Mouse (Mus musculus): ENCODE measurements around the gene Rtl10.
"Not testable (repeated sequence)": the region's sequence is repeated elsewhere in the genome, so short reads cannot be mapped to it uniquely, and the experiment has no call there.

Rtl10 gene

DNA sequence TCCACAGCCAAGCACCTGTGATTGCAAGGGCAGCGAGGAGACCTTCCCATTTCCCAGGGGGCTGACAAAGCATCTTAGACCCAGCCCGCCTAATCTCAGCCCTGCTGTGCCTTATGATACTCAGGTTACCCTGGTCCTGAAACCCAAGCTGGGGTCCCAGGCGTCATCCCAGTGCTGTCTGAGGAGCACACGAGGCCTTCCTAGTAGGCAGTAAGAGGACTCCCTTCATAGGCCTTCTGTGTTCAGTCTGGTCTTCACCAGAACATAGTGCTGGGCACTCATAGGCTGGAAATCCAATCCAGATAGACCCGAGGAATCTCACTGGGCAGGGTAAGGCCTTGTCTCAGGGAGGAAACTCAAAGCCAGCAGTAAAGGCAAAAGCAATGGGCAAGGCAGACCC lies 14.9 kb upstream of the Rtl10 start:
- DNase-seq (ENCODE audit: low read depth, low spot score) = no peak

- no peak for DNase-seq (ENCODE audit: low read depth, low spot score)
These were observed 14.3 kb upstream of the Rtl10 start for GRCm38 (mm10) chr16:18484386-18484785.

DNA sequence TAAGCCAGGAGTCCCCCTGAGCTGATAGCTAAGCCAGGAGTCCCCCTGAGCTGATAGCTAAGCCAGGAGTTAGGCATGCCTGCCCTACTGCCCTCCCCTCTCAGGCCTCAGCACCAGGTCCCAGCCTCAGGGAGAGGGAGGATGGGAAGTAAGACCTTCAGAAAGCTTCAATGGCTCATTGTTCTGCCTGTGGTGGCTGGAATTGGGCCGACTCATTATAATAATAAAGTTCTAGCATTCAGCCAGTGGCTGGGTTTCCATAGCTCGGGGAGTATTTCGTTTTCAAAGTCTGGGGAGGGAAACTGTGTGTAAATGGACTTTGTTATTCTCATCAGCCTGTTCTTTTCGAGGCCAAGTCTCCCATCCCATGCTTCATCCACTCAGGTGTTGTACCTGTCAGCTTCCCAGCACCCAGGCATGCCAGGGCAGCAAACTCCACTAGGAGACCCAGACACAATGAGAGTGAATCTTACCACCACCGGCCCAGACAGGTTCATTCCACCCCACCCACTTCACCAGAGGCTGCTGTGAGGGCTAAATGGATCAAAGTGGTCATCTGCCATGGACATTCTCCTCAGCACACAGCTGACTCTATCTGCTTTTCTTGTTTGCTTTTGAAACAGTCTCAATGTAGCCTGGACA lies 13.8 kb upstream of the Rtl10 start:
- DNase-seq (ENCODE audit: low read depth, low spot score) = no peak

DNA sequence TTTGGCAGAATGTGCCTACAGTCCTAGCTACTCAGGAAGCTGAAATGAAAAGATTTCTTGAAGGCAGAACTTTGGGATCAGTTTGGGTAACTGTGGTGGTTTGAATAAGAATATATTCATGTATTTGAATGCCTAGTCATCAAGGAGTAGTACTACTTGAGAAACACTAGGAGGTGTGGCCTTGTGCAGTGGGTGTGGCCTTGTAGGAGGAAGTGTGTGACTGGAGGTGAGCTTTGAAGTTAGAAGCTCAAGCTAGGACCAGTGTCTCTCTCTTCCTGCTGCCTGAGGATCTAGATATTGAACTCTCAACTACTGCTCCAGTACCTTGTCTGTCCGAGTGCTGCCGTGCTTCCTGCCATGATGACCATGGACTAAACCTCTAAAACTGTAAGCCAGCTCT lies 12.6 kb upstream of the Rtl10 start:
- no peak for DNase-seq (ENCODE audit: low read depth, low spot score)

DNA sequence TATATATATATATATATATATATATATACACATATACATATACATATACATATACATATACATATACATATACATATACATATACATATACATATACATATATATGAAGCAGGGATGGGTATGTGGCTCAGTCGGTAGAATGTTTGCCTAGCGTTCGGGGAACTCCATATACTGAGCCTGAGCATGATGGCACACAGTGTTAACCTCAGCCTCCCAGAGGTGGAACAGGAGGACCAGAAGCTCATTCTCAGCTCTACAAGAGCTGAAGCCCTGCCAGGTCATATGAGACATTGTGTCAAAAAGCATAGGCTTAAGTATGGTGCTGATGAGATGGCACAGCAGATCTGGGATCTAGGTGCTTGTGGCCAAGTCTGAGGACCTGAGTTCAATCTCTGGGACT lies 8.4 kb upstream of the Rtl10 start:
- DNase-seq (ENCODE audit: low read depth, low spot score) = no peak

- no peak for DNase-seq (ENCODE audit: low read depth, low spot score)
These were observed 7.8 kb upstream of the Rtl10 start for GRCm38 (mm10) chr16:18490894-18491293.

- DNase-seq (ENCODE audit: low read depth, low spot score) = no peak
These were observed 711 bp upstream of the Rtl10 start for GRCm38 (mm10) chr16:18497865-18498515.

DNA sequence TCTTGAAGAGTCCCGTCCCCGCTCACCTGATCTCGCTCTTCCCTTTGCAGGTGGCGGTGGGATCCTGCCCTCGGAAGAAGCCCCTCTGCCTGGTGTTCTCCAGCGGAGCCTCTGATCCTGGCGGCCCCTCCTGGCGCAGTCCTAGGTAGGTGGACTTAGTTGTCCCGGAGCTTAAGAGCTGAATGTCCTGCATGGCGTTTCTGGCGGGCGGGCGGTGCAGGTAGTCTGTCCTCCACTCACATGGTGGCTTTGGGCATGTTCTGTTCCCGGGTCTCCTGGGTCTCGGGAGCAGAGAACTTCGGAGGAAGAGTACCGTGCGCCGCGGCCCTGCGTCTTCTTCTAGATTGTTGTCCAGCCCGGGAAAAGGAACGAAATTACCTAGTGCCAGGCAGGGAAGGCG lies 295 bp downstream of the Rtl10 start:
- DNase-seq (ENCODE audit: low read depth, low spot score) = no peak

GRCm38 (mm10) chr16:18501531-18501930 lies 2.8 kb downstream of the Rtl10 start:
- no peak for DNase-seq (ENCODE audit: low read depth, low spot score)

DNA sequence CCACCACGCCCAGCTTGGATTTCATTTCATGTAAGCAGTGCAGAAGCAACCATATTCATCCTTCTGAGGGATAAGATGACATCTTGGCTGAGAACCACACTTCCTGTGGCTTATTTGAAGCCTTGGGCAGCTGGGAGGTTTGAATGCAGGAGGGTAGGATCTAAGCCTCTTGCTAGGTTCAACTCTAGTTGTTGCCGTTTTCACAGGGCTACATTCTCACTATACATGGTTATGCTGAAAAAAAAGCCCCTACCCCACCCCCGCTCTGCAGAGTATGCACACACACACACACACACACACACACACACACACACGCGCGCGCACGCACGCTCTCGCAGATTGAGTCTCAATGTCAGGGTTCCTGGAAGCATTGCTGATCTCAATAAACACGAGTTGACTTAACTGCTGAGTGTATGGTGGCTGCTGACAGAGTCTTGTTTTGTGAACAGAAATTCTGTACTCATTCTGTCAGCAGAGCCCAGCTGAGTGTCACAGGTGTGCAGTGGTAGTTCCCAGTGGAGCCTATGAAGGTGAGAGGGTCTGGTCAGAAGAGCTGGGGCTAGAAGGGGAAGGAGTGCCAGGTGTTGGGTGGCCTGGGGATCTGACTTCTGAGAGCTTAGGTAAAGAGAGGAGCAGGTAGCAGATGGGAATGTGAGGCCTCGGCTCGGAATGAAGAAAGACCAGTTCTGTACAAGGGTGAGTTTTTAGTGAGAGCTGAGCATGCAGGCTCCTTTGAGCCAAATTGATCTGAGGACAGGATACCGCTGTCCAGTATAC lies 5.1 kb downstream of the Rtl10 start:
- peak; percentile 61 for DNase-seq (ENCODE audit: low read depth, low spot score)

DNA sequence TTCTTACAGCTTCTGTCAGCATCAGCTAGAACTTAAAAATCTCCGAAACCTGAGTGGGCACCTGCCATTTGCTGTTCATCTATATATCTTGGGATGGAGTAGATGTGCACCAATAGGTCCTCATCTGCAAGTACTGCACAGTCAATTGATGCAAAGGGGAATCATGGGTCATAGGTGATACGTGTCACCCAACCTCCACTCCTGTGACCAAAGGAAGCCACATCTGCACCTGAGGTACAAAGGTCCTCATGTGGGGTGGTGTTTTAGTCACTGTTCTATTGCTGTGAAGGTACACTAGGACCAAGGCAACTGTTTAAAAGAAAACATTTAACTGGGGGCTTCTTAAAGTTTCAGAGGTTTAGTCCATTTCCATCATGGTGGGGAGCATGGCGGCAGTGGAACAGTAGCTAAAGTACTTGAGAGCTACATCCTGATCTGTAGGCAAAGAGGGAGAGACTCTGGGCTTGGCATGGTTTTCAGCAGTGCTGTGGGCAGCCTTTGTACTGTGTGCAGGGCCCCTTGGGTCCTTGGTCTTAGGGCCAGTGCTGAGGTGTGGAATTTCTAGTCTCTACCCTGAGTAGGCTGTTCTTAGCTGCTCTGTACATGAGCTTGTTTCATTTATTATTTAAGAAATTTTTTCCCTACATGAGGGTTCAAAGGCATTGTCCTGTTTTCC lies 8.0 kb downstream of the Rtl10 start:
- no peak for DNase-seq (ENCODE audit: low read depth, low spot score)

GRCm38 (mm10) chr16:18507200-18507549 lies 8.5 kb downstream of the Rtl10 start:
- DNase-seq (ENCODE audit: low read depth, low spot score) = no peak

GRCm38 (mm10) chr16:18511741-18512140 lies 13.0 kb downstream of the Rtl10 start:
- no peak for DNase-seq (ENCODE audit: low read depth, low spot score)

GRCm38 (mm10) chr16:18513508-18513907 lies 14.8 kb downstream of the Rtl10 start:
- no peak for DNase-seq (ENCODE audit: low read depth, low spot score)

GRCm38 (mm10) chr16:18518091-18518490 lies 19.4 kb downstream of the Rtl10 start:
- no peak for DNase-seq (ENCODE audit: low read depth, low spot score)

DNA sequence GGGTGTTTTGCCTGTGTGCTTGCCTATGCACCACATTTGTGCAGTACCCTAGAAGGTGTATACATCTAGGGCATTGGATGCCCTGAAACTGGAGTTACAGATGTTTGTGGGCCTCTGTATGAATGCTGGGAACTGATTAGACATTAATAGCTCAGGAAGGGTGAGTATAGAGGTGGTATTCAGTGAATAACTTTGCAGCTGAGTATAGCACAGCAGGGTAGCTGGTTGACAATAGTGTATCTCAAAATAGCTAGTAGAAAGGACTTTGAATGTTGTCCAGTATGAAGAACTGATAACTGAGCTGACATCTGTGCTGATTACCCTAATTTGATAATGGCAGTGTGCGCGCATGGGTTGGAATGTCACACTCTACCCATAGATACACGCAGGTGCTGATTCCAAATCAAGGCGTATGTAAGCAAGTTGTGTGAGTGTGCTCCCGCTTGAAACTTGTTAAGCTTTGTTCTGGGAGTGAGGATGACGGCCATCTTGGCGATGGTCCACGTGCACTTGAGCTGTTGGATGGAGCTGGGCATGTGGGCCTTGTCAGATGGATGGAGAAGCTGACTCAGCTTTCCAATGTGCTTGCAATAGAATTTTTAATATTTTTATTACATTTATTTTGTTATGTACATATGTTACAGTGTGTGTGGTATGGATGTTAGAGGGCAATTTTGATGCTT lies 25.0 kb downstream of the Rtl10 start:
- DNase-seq (ENCODE audit: low read depth, low spot score) = no peak

DNA sequence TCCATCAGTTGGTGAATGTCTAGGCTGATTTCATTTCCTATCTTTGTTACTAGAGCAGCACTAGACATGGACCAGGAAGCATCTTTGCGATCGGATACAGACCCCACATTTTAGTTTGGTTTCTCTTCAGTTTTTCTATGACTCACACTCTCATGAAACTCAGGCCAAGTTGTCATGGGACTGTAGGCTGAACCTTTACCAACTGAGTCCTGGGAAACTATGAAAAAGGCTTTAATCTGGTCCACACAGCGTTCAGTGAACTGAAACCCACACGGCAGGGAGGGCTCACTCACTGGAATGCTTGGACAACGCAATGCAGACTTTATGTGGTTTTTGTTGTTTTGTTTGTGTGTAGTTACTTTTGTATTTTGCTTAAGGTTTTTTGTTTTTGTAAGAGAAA lies 30.0 kb downstream of the Rtl10 start:
- no peak for DNase-seq (ENCODE audit: low read depth, low spot score)

DNA sequence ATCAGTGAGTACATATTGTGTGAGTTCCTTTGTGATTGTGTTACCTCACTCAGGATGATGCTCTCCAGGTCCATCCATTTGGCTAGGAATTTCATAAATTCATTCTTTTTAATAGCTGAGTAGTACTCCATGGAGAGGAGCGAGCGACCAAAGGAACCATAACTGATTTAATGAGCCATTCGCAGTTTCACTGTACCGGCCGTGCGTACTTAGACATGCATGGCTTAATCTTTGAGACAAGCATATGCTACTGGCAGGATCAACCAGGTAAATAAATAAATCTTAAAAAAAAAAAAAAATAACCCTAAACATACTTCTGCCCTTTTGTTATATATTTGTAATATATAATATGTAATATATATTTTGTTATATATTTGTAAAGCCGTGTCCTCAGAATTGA lies 34.4 kb downstream of the Rtl10 start:
- not testable (repeated sequence) for DNase-seq (ENCODE audit: low read depth, low spot score)

DNA sequence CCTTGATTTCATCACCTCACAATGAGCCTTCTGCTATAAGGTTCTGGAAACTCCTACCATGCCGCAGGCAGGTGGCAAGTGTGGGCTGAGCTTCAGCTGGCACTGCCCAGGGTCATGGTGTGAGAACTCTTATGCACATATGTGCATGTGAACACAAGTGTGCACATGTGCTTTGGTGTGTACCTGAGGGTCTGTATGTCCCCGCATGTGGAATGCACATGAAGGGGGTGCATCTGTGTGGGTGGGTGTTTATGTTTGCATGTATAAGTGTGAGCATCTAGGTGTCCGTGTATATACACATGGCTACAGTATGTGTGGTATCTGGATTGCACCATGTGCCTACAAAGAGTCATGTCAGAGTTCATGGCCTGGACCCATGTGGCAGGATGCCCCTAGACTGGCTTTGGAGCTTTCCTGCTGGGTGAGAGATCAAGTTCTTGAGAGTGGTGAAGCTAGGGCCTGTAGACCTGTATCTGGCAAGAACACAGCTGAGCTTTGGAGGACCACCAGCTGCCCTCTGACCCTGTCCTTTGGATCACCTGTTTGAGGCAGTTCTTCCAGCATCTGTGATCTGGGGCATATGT lies 38.8 kb downstream of the Rtl10 start:
- no peak for DNase-seq (ENCODE audit: low read depth, low spot score)

- DNase-seq (ENCODE audit: low read depth, low spot score) = no peak
These were observed 40.6 kb downstream of the Rtl10 start for GRCm38 (mm10) chr16:18539281-18539680.

DNA sequence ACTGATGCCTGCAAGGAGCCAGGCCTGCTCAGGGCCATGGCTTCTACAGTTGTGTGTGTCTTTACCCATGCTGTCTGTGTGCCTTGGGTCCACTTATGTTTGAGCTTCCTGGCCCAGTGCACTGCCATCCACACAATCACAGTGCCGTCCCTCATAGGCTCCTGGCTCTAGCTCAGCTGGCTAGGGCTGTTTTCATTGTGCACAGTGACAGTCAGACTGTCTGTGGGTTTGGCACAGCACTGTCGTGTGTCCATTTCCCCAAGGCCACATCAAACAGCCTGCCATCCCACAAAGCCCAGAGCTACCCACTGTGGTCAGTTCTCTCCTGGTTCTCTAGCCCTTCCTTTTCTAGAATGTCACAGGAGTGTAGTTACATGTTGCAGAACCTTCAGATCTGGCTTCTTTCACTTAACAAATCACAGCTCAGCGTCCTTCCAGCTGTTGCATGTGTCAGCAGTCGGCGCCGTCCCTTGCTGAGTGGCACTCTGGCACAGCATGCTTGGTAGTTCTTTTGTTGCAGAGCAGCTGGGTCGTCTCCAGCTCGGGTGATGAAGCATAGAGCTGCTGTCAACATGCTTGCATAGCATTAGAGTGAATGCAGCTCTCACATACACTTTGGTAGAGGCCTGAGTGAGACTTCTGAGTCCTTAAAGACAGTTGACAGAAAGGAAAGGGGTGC lies 44.6 kb downstream of the Rtl10 start:
- no peak for DNase-seq (ENCODE audit: low read depth, low spot score)
